Mouse (Mus musculus) MEL-GATA-1-ER (cell line): ENCODE results near the gene Fggy.
A peak's percentile ranks its signal among the peaks of the same experiment; 100 is the strongest.

Experiments used
- DNase-seq: peaks from one replicate; pipeline ENCODE4 v3.0.0-alpha.2; 2012; ENCODE audit warnings: low read depth; ENCODE audit errors: extremely low read depth

Gene Fggy

GRCm38 (mm10) chr4:95852257-95852656, 294.9 kb downstream of the Fggy start:
- DNase-seq = no peak

- no peak for DNase-seq
Measured at GRCm38 (mm10) chr4:95856008-95856407, 298.7 kb downstream of the Fggy start.

GRCm38 (mm10) chr4:95860601-95861000, 303.3 kb downstream of the Fggy start:
- no peak for DNase-seq

GRCm38 (mm10) chr4:95861074-95861473, 303.8 kb downstream of the Fggy start:
- DNase-seq = no peak

GRCm38 (mm10) chr4:95861741-95862155, 304.4 kb downstream of the Fggy start:
- DNase-seq = no peak

GRCm38 (mm10) chr4:95862276-95862675, 305.0 kb downstream of the Fggy start:
- DNase-seq = no peak

GRCm38 (mm10) chr4:95862781-95863499, 305.6 kb downstream of the Fggy start:
- DNase-seq = no peak

GRCm38 (mm10) chr4:95863500-95863803, 306.1 kb downstream of the Fggy start:
- DNase-seq = no peak

GRCm38 (mm10) chr4:95865251-95865650, 307.9 kb downstream of the Fggy start:
- no peak for DNase-seq

- DNase-seq = no peak
Measured at GRCm38 (mm10) chr4:95865882-95866281, 308.6 kb downstream of the Fggy start.

GRCm38 (mm10) chr4:95867103-95867502, 309.8 kb downstream of the Fggy start:
- no peak for DNase-seq

GRCm38 (mm10) chr4:95868348-95868747, 311.0 kb downstream of the Fggy start:
- no peak for DNase-seq

GRCm38 (mm10) chr4:95871216-95871881, 314.0 kb downstream of the Fggy start:
- peak; percentile 16 for DNase-seq

- no peak for DNase-seq
Measured at GRCm38 (mm10) chr4:95875896-95876295, 318.6 kb downstream of the Fggy start.

GRCm38 (mm10) chr4:95877436-95877835, 320.1 kb downstream of the Fggy start:
- DNase-seq = no peak

- no peak for DNase-seq
Measured at GRCm38 (mm10) chr4:95881751-95882350, 324.5 kb downstream of the Fggy start.

GRCm38 (mm10) chr4:95884184-95885145, 327.2 kb downstream of the Fggy start:
- DNase-seq = no peak

- no peak for DNase-seq
Measured at GRCm38 (mm10) chr4:95895199-95895754, 338.0 kb downstream of the Fggy start.

- DNase-seq = no peak
Measured at GRCm38 (mm10) chr4:95896571-95896970, 339.3 kb downstream of the Fggy start.

GRCm38 (mm10) chr4:95897236-95897874, 340.0 kb downstream of the Fggy start:
- DNase-seq = no peak

- DNase-seq = no peak
Measured at GRCm38 (mm10) chr4:95898714-95899113, 341.4 kb downstream of the Fggy start.
